Mouse (Mus musculus) embryonic fibroblast, embryonic 13.5 days (primary cell): ENCODE results near the gene Sh2d4b. TPM values are rescaled to one million over a fixed set of nuclear protein-coding genes. Genes with fewer than 3 reads are reported as not detected.

Experiments
- H3K27ac ChIP-seq: 2 replicates; pipeline ENCODE4 v1.5.1; 2012; ENCODE audit warnings: low read length, control low read depth, inconsistent platforms; ENCODE audit not compliant: insufficient read depth
- H3K4me1 ChIP-seq: 2 replicates; pipeline ENCODE4 v1.6.1; 2011; ENCODE audit warnings: low read length; ENCODE audit not compliant: control insufficient read depth, insufficient read depth
- H3K4me3 ChIP-seq: 2 replicates; pipeline ENCODE4 v1.5.1; 2011; ENCODE audit warnings: mild to moderate bottlenecking, control low read depth, low read length; ENCODE audit not compliant: insufficient read depth
- CTCF ChIP-seq: IDR thresholded peaks from 2 replicates; pipeline ENCODE4 v1.5.1; 2011; ENCODE audit warnings: mild to moderate bottlenecking, control low read depth, low read length, moderate library complexity, borderline replicate concordance; ENCODE audit not compliant: insufficient read depth
- POLR2A ChIP-seq: IDR thresholded peaks from 2 replicates; pipeline ENCODE4 v1.6.1; 2011; ENCODE audit warnings: low read depth, mild to moderate bottlenecking, control low read depth, low read length, moderate library complexity
- polyA plus RNA-seq: library from polyadenylated mRNA; stranded (reverse); fragments of >200 nt; gene quantifications from 2 replicates; pipeline ENCODE4 v1.2.4, GENCODE M21; 2011; ENCODE audit warnings: low read depth; ENCODE audit not compliant: missing spikeins, insufficient read length

Sh2d4b gene
- polyA plus RNA-seq, 1 experiment, result 0.26 TPM

DNA sequence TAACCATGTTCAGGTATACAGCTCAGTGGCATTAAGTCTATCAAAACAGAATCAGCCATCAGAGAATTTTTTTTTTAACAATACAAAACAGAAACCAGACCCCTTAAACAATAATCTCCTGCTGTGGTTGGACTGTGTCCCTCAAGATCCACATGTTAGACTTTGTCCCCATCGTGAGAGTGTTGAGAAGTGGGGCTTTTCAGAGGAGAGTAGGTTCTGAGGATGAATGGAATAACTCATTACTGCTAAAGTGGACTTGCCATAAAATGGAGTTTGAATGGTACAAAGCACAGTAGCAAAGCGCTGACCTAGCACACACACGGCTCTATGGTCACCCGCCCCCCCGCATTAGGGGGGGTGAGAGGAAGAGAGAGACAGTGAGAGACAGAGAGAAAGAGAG is 35.8 kb upstream of the Sh2d4b start:
- Histone ChIP-seq H3K27ac (no peak overlapping the region), H3K4me1 (no peaks in the 10 kb centered on the region), H3K4me3 (no peak overlapping the region)
- TF ChIP-seq POLR2A (no peak), CTCF (no peak)

DNA sequence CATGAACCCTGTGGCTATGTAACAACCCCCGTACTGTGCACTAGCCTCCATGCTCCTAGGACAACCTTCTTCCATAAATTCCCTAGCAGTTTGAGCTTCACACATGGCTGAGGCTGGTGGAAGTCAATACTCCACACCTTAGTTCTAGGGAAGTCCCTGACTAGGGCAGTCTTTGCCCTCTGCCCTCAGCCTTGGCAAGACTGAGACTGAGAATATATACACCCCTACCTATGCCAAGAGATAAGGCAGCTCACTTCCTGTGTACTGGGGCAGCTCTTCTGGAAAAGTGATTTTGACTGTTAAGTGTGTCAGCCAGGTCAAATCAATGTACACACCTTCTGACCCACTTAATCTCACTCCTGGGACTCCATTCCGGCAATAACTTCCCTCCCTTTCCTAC is 34.0 kb upstream of the Sh2d4b start:
- Histone ChIP-seq H3K27ac (no peak overlapping the region), H3K4me3 (no peak overlapping the region), H3K4me1 (no peaks in the 10 kb centered on the region)
- no peak for TF ChIP-seq CTCF
- no peak for TF ChIP-seq POLR2A

DNA sequence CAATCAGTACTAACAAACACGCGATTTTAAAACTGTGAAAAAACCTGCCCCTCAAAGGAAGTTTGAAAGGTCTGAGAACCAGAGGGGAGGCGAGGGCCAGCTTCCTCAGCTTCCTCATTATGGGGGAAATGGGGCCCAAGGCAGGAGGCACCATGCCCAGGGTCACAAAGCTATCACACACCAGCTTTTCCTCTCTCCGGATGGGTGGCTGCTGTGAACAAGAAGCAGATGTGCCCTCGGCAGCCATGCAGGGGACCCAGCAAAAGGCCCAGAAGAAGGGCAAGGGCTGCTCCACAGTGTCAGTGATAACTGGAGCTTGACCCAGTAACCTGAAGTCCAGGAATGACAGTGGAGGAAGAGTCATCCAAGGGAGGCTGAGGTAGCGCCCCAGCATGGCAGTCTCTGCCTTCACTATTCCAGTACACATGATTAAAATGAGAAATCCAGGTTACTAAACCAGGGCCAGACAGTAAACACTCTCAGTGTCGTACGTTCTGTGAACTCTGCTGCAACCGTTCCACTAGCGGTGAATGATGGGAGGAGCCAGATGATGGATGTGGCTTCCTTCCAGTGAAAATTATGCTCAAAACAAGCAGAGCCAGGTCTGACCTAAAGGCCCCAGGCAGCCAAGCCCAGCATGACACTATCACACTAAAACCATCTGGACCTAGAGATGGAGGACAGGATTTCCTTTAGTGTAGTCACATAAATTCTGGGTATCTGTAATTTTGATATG is 31.5 kb upstream of the Sh2d4b start:
- no peak for TF ChIP-seq CTCF
- no peak for TF ChIP-seq POLR2A
- no peaks in the 10 kb centered on the region for H3K4me1 ChIP-seq
- no peak overlapping the region for H3K4me3 ChIP-seq
- H3K27ac ChIP-seq, result no peak overlapping the region

DNA sequence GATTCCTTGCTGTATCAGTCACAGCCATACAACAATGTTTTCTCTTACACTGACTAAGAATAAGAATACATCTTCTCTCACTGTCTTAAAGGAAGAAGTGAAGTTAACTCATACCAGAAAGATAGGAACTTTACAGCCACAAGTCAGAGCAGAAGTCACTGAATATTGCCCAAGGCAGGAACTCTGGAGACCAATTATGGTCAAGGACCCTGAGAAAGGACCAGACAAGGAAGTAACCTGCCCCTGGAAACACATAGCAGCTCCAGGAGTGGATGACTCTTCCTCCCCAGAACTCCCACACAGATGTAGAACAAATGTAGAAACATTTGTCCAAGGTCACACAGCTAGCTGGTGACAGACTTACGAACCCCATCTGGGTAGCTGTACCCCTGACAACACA is 28.2 kb upstream of the Sh2d4b start:
- no peak overlapping the region for H3K27ac ChIP-seq
- TF ChIP-seq POLR2A (no peak), CTCF (no peak)

DNA sequence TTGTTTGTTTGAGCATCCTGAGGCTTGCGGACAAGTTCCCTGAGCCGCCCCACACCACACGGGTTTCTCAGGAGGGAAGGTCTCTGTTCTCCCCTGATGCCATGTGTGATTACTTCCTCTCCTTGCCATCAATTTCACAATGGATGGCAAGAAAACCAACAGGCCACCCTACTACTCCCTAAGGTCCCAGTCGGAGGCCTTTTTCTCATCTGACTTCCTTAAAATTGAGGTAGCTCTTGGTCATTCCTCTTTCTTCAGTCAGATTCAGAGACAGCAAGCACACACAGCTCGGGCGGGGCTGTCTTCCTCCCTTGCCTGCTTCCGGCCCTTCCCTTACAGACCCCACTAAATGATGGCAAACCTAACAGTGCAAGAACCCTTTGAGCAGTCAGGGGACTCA is 26.5 kb upstream of the Sh2d4b start:
- TF ChIP-seq POLR2A (no peak), CTCF (no peak)
- no peak overlapping the region for H3K27ac ChIP-seq
- 0 out of 2 replicates have a peak, but pooled peaks cover 4% of the 10 kb centered on the region for H3K4me1 ChIP-seq
- H3K4me3 ChIP-seq, result no peak overlapping the region

More for the DNA sequence above, 28.2 kb upstream of the Sh2d4b start:
- Histone ChIP-seq H3K4me1 (no peaks in the 10 kb centered on the region), H3K4me3 (no peak overlapping the region)

DNA sequence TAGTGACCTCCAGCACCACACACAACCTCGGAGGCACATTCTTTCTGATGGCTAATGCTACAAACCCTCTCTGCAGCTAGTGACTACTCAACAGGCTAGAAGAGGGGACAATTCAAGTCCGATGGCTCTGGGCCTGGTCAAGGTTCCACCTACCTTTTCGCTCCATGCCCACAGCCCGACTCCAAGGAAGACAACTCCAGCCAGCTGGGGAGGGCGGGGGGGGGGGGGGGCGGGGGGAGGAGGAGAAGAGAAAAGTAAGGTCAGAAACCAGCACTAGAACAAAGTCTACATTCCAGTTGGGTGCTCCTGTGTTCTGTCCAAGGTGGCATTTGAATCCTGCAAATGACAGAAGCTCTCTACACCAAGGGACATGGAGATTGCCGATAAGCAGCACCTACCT is 25.4 kb upstream of the Sh2d4b start:
- Histone ChIP-seq H3K4me3 (no peak overlapping the region), H3K4me1 (0 out of 2 replicates have a peak, but pooled peaks cover 4% of the 10 kb centered on the region), H3K27ac (no peak overlapping the region)
- no peak for TF ChIP-seq POLR2A
- no peak for TF ChIP-seq CTCF

DNA sequence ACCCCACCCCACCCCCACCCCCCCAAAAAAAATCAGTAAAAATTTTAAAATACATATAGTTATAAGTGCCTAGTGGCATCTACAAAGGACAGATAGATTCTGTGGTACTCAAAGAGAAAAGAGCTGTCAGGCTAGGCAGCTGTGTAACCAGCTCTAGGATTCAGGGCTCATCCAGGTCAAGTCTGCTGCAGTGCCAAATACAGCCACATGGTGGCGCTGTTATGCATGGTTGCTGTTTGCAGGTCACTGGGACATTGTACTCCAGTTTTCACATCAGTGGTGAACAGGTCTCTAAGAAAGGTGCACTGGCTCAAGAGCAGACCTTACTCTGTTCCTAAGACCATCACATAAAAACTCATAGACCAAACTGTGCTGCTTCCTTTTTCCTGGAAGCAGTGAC is 24.6 kb upstream of the Sh2d4b start:
- TF ChIP-seq POLR2A (no peak), CTCF (peak; percentile 95)
- Histone ChIP-seq H3K4me3 (no peak overlapping the region), H3K27ac (no peak overlapping the region), H3K4me1 (0 out of 2 replicates have a peak, but pooled peaks cover 4% of the 10 kb centered on the region)

DNA sequence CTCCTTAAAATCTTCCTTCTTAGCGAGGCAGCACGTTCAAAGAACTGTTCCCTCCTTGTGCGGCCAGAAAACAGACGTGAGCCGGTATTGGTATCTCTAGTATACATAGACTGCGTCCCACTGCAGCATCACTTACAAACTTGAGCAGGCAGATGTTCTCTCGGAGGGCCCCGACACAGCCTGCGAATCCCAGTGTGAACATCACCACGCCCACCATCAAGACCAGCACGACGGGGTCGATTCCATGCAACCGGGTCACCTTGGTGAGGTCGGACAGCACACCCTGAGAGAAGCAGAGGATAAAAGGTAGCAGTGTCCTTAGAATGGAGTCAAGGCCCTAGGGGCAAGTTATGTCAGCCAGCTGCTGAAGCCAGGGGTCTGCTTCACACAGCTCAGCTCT is 23.6 kb upstream of the Sh2d4b start:
- Histone ChIP-seq H3K4me3 (no peak overlapping the region), H3K27ac (no peak overlapping the region), H3K4me1 (0 out of 2 replicates have a peak, but pooled peaks cover 6% of the 10 kb centered on the region)
- no peak for TF ChIP-seq POLR2A
- TF ChIP-seq CTCF, result no peak

DNA sequence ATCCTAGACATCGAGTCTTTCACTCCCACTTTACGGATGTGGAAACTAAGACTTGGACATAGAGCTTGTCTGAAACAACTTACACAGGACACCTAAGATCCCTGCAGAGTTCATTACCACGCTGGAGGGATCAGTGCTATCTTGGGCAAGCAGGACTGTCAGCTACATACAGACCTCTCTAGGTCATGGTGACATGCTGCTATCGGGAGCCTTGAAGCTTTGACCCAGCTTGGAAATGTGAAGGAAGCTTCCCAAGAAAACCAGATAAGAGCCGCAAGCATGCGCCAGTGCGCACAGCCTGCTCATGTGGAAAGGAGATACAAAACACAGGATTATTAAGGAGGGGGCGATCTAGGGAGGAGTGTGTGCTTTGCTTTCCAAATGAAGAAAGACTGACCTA is 22.8 kb upstream of the Sh2d4b start:
- Histone ChIP-seq H3K27ac (no peak overlapping the region), H3K4me1 (0 out of 2 replicates have a peak, but pooled peaks cover 8% of the 10 kb centered on the region), H3K4me3 (no peak overlapping the region)
- no peak for TF ChIP-seq CTCF
- no peak for TF ChIP-seq POLR2A

DNA sequence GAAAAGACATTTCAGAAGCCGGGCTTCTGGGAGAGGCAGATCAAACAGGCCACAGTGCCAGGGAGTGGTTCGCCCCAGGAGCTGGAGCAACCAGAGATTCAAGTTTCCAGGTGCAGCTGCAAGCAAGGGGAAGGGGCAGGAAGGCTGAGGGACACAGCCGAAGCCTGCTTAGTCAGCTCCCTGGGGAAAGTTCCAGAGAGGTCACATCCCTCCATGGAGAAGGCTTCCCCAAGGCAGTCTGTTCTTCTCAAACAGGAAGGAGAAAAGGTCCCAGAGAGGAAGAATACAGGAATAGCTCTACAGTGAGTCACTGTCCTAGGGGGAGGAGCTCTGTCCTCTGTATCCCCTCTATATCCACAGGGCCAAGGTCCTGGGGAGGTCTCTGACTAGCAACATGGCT is 21.6 kb upstream of the Sh2d4b start:
- H3K4me1 ChIP-seq, result 0 out of 2 replicates have a peak, but pooled peaks cover 8% of the 10 kb centered on the region
- TF ChIP-seq POLR2A (no peak), CTCF (no peak)
- H3K4me3 ChIP-seq, result no peak overlapping the region
- H3K27ac ChIP-seq, result no peak overlapping the region

DNA sequence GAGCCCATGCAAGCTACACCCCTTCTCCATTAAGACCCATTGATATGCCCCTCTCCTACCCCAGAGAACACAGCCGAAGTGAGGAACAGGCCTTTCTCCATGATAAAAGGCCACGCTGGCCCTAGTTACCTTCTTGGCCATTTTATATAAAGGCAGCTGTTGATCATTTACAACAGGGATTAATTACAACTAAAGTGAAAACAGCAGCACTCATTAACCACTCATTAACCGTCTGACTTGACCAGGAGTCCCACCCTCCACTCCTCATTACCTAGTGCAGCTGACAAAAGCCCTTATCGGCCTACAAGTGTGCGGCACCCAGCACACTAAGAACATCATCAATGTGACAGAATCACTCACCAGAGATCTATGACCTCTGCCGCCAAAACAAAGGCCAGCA is 20.6 kb upstream of the Sh2d4b start:
- 0 out of 2 replicates have a peak, but pooled peaks cover 8% of the 10 kb centered on the region for H3K4me1 ChIP-seq
- no peak overlapping the region for H3K4me3 ChIP-seq
- no peak for TF ChIP-seq POLR2A
- TF ChIP-seq CTCF, result no peak
- H3K27ac ChIP-seq, result no peak overlapping the region
